Mouse (Mus musculus): Measurements from ENCODE around the gene Scml4. TPM values are rescaled to one million over a fixed set of nuclear protein-coding genes. Genes with fewer than 3 reads are reported as not detected.

The Scml4 gene
- total RNA-seq (2021): 3.9 and 5.0 TPM in 2 replicates
- long read RNA-seq, full-length matches to known transcripts: 3 of 5 reads
- long read RNA-seq, partial matches to known transcripts: 1 of 5 reads
- long read RNA-seq, other reads (novel, unspliced or antisense): 1 of 5 reads

- DNase-seq: no peak
Measured at GRCm38 (mm10) chr10:42860159-42860911, at the start of gene Scml4. Gene Scml4 (plus strand): TSS chr10:42860370.

GRCm38 (mm10) chr10:42825923-42826322 is 34.2 kb upstream of the Scml4 start:
- no peak for DNase-seq

GRCm38 (mm10) chr10:42827155-42827554 is 33.0 kb upstream of the Scml4 start:
- DNase-seq: no peak

- no peak for DNase-seq
Measured at GRCm38 (mm10) chr10:42830007-42830406, 30.2 kb upstream of the Scml4 start.

- DNase-seq: no peak
Measured at GRCm38 (mm10) chr10:42830409-42830808, 29.8 kb upstream of the Scml4 start.

- DNase-seq: no peak
Measured at GRCm38 (mm10) chr10:42832677-42833076, 27.5 kb upstream of the Scml4 start.

GRCm38 (mm10) chr10:42833871-42834727 is 26.1 kb upstream of the Scml4 start:
- no peak for DNase-seq

GRCm38 (mm10) chr10:42838106-42838505 is 22.1 kb upstream of the Scml4 start:
- no peak for DNase-seq

- no peak for DNase-seq
Measured at GRCm38 (mm10) chr10:42838736-42839135, 21.4 kb upstream of the Scml4 start.

- no peak for DNase-seq
Measured at GRCm38 (mm10) chr10:42840036-42840435, 20.1 kb upstream of the Scml4 start.

- DNase-seq: no peak
Measured at GRCm38 (mm10) chr10:42841531-42842195, 18.5 kb upstream of the Scml4 start.

- DNase-seq: peak; percentile 85
Measured at GRCm38 (mm10) chr10:42842358-42842757, 17.8 kb upstream of the Scml4 start.

- no peak for DNase-seq
Measured at GRCm38 (mm10) chr10:42843416-42843815, 16.8 kb upstream of the Scml4 start.

GRCm38 (mm10) chr10:42845480-42845879 is 14.7 kb upstream of the Scml4 start:
- DNase-seq: no peak

GRCm38 (mm10) chr10:42848179-42849080 is 11.7 kb upstream of the Scml4 start:
- no peak for DNase-seq

GRCm38 (mm10) chr10:42849081-42849400 is 11.1 kb upstream of the Scml4 start:
- no peak for DNase-seq

- no peak for DNase-seq
Measured at GRCm38 (mm10) chr10:42854838-42855237, 5.3 kb upstream of the Scml4 start.

GRCm38 (mm10) chr10:42855250-42855649 is 4.9 kb upstream of the Scml4 start:
- DNase-seq: no peak

- no peak for DNase-seq
Measured at GRCm38 (mm10) chr10:42856574-42856973, 3.6 kb upstream of the Scml4 start.

- DNase-seq: no peak
Measured at GRCm38 (mm10) chr10:42857021-42857420, 3.1 kb upstream of the Scml4 start.

GRCm38 (mm10) chr10:42859781-42860158 is 400 bp upstream of the Scml4 start:
- DNase-seq: no peak

GRCm38 (mm10) chr10:42861446-42861845 is 1.3 kb downstream of the Scml4 start:
- DNase-seq: no peak
